Mouse (Mus musculus) retina, adult 2 months (tissue): ENCODE results near the gene Il7r.

Experiments used
- DNase-seq: peaks from one replicate; pipeline ENCODE4 v3.0.0-alpha.2; 2012; ENCODE audit warnings: low read depth, low spot score

The Il7r gene

GRCm38 (mm10) chr15:9472167-9472566 is 57.8 kb downstream of the Il7r start:
- DNase-seq: no peak

- no peak for DNase-seq
These were observed 58.8 kb downstream of the Il7r start for GRCm38 (mm10) chr15:9471053-9471685.

GRCm38 (mm10) chr15:9464039-9464438 is 65.9 kb downstream of the Il7r start:
- no peak for DNase-seq

DNA sequence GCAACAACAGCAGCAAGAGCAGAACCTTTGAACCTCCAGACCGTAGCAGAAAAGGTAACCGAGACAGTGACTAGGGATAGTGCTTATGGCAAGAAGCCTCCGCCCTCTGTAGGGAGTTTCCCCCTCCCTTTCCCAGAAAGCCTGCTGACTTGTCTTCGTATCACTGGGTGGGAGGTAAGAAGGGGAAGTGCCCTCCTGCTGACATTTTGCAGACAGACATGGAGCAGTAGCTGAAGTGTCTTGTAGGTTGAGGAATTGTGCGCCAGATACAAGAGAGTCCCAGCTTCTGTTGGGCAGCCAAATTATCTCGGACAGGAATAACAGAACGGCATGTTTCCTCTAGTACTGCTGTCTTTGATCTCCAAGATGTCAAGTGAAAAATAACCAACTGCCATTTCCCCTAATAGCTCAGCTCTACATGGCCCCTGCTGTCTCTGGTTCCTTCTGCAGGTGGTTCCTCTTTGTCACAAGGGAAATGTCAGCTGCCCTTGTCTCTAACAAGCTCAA is 66.4 kb downstream of the Il7r start:
- DNase-seq: no peak
